Mouse (Mus musculus) cerebral cortex, adult 2 months (tissue): ENCODE data around the gene Calm4.

ENCODE experiments used
- WGBS: fragments of 180-500 bp; shearing (Covaris S2); methylation state at CpG from one replicate; pipeline ENCODE4 v1.1.7; 2018; 5-methylcytosine and 5-hydroxymethylcytosine counted together

The Calm4 gene

DNA sequence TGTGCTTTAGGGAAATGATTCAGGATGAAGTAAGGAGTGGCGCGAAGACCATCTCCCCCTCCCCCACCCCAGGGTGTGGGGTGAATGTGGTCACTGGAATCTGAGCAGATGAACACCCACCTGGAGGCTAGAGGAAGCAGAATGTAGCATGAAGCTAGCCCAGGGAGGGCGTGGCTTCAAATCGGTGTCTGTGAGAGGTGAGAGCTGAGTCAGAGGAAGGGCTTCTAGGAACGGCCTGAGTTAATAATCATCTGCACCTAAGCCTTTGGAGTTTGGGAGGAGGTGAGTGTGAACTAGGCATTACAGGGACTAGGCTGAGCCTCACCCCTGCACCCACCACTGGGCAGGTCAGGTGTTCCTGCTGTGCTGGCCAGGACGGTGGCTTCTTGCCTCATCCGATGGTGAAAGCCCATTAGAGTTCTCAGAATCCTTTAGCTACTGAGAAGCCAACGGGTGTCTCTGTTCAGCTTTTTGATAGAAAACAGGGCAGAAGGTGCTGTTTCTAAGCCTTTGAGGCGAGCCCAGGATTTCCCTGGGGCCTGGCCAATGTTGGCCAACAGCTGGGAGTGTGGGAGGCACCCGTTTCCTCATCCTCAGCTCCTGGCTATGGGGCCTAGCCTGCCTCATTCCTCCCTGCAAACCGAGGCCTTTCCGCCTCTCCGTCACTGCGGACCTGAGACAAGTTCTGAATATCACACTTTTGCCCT lies 28.2 kb downstream of the Calm4 start:
- WGBS: 70% methylated on average over 14 of the region's 14 CpGs

DNA sequence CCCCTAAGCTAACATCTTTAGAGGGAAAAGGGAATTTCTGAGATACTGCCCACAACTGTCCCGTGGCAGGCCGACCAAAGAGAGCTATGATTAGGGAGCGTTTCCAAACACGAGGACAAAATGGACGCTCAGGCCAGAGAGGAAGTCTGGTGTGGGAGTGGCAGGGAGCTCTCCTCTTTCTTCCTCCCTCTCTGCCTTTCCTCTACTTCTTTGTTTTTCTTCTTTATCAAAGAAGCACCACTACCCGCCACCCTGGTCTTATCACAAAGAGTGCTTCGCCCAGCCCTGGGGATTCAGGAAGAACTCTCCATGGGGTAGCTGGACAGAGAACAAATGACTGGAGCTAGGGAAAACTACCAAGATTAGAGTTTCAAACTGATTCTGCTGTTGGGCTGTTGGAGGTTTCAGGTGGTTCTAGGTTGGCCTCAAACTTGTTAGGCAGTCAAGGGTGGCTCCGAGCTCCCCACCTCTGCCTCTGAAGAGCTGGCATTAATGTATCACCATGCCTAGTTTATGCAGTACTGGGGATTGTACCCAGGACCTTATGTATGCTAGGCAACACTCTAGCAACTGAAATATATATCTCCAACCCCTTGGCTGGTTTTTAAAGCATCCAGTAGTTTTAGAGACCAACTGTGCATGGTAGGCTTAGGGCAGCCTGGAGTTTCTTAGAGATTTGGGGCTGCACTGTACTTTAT lies 28.9 kb downstream of the Calm4 start:
- 79% methylated on average over 8 of the region's 8 CpGs for whole genome bisulfite sequencing

DNA sequence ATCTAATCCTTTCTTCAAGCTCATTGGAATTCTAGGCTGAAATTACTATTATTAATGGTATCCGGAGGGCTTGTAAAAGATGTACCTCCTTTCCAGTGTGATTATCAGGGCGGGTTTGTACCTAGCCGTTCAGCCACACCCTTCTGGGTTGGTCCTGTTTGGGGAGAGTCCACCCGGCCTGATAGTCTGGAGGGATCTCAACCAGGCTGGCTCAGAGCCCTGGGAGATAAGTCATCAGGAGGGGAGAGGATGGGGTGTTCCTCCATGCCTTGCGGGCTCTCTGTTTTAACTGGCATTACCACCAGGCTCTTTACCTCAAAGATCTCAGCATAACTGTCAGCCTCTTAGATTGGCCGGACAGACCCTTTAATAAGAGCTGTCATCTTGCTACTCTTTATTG lies 29.6 kb downstream of the Calm4 start:
- WGBS: 89% methylated on average over 6 of the region's 6 CpGs

DNA sequence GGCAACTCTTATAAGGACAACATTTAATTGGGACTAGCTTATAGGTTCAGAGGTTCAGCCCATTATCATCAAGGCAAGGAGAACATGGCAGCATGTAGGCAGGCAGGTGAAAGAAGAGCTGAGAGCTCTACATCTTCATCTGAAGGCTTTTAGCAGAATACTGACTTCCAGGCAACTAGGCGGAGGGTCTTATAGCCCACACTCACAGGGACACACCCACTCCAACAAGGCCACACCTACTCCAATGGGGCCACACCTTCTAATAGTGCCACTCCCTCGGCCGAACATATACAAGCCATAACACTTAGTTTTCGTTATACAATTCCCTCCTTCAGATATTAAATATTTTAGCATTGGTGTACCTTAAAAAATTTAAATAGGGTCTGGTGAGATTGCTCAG lies 35.3 kb downstream of the Calm4 start:
- 97% methylated on average over 4 of the region's 4 CpGs for WGBS

DNA sequence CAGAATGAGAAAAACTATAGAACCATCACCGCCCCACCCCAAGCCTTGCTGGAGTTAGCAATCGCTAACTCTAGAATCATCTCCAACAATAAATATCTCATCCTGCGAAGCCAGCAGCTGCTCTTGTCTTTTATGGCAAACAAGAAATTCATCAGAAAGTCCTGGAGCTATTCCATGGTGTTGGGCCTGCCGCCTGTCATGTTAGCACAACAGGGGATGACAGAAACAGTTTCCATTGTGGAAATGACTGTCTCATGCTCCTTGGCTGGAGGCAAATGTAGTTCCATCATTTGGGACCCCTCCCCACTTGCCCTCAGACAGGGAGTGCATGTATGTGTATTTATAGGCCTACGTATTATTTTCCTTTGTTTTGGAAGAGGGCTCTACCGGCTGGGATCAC lies 38.9 kb downstream of the Calm4 start:
- WGBS: 64% methylated on average over 6 of the region's 6 CpGs

DNA sequence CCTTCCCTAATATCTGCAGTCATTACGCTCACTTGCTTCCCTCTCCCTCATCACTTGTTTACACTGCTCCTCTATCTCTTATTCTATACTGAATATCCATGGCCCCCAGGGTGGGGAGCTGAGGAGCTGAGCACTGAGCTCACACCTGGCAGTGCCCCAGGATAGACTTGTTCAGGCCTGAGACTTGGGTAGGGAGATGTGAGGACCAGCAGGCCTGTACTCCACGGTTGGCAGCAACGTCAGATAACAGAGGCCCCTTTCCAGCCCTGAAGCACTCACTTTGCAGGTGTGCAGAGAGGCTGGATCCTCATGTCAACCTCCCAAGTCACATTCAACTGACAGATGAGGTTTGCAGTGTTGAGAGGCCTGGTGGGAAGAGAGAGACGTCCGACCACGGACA lies 39.6 kb downstream of the Calm4 start:
- WGBS: 89% methylated on average over 6 of the region's 6 CpGs

DNA sequence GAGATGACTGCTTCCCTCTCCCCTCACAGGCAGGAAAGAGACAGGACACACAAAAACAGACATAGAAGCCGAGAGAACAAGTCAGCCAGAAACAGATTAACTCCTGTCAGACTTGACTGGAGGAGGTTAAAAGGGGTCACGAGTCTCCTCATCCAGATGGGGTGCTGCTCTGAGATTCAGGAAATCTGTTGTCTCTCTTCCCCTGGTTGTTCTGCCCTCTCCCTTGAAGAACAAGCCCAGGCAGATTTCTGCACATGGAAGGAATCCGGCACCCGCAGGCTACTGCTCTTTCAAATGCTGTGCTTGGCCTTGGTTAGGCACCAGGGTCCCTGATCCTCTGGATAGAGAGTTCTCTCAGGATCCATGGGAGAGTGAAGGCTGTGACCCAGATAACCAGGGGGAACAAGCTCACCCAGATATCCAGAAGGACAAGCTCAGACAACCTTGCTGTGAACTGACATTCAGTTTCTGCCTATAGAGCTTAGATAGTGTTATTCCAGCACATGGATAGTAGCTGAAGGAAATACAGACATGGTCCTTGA lies 40.2 kb downstream of the Calm4 start:
- WGBS: 82% methylated on average over 4 of the region's 4 CpGs

DNA sequence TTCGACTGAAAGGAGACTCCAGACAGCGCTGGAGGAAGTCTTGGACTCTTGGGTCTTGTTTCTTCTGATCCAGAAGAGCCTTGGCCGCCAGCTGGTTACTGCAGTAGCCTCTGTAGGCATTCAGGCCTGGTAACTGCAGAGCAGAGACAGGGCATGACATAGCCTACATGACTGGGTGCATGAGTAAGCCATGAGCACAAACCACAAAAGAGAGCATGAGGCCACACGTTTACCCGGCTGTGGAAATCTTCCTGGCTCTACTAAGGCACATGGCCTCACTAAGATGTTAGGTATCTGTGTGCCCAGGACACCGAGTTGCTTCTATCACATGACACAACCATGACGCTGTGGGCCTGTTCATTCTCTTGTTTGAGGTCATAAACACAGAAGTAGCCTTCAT lies 49.1 kb downstream of the Calm4 start:
- WGBS: 94% methylated on average over 7 of the region's 7 CpGs
